Mouse (Mus musculus): ENCODE measurements around the gene Tnfrsf23.
"Not testable (repeated sequence)": the region's sequence is repeated elsewhere in the genome, so short reads cannot be mapped to it uniquely, and the experiment has no call there.

The Tnfrsf23 gene

DNA sequence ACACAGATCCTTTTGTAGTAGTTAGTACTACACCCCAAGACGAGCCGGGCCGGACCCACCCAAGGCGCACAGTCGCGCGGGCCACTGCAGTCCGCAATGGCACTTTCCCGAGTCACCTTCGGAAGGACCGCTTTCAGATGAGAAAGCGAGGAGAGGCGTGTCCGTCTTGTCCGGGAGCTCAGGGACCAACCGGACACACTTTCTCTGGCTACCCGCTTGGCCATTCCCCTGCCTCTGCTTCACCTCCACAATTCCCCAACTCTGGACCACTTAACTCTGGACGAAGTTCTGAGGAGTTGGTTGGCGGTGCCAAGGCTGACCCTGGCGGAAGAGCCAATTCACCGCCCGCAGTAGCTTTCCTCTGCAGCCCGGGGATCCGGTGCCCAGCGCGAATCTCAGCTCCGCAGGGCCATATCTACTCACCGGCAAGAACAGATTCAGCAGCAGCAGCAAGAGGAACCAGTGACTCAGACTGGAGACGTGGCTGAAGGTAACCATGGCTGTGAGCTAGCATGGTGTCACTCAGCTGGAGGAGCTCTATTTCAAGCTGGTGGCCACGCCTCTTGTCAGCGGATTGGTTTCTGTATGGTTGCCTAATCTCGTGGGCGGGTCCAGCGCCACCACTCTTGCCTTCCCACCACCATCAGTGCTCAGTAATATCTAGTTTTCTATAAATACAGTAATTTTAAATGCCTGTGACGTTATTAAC, at the start of gene Tnfrsf23:
TSS of gene Tnfrsf23 (minus strand) at position 514 of the 709 bp plus-strand sequence.
- DNase-seq (ENCODE audit: low spot score in 2 of 2): peak; percentile 74 to 84

DNA sequence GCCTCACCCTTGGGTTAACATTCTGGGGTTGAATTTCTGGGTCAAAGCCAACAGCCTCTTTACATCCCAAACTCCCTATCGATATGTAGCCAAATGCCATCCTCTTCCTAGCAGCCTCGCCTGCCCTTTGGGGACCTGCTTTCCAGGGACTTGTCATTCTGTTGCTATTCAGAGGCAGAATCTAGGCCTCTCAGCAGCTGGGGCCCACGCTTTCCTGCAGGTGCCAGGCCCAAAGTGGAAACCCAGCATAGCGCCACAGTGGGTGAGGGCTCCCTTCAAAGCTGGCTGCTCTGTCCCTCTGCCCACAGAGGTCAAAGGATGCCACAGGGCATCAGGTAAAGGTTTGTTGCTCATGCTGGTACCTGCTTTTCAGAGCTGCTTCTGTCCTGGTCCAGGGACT, 48.1 kb upstream of the Tnfrsf23 start:
- no peak for DNase-seq (ENCODE audit: low spot score in 2 of 2)

DNA sequence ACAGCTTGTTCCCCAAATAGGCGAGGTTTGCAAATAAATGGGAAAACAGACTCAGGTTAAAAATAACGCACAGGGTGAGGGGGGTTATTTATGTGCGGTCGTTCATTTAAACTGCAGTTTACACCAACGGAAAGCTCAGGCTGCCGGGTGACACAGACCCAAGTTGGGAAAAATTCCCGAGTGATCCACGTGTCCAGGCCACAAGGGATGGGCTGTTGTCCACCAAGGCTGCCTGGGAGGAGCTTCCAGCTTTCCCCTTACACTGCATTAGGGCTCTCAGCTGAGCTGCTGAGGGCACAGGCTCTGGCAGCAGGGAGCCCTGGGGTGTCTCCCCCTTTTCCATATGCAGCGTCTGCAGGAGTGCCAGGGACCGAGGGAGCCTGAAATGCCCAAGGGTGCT, 44.2 kb upstream of the Tnfrsf23 start:
- DNase-seq (ENCODE audit: low spot score in 2 of 2): peak in 1 of 2 experiments; percentile 41

DNA sequence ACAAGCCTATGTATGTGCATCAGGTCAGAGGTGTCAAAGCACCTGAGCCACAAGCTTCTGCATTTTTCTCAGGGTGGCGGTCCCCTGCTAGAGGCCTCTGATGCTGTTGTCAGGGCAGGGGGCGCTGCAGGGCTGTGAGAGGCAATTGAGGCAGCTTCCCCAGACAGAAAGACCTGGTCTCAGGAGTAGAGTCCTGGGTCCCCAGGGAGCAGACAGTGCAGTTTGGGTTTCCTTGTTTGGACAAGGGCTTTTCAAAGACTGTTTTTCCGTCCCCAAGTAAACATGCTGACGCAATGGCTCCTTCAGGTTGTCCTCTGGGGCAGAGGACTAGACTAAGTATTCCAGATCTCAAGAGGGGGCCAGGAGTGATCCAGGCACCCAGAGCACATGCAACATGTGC, 40.7 kb upstream of the Tnfrsf23 start:
- no peak for DNase-seq (ENCODE audit: low spot score in 2 of 2)

DNA sequence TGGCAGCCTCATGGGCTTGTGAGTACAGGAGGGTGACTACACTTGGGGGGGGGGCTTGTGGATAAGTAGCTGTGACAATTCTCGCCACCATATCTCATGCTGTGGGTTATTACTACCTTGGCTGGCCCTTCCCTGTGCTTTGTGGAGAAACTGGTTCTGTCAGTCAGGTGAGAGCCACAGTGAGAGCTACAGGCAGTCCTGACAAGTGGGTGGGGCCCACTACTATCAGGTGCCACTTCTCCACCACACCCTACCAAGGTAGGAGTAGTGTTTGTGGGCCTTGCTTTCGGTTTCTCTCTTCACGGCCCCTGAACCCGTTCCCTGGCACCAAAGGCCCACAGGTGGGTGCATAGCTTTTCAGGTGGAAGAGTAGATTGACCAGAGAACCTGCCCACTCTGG, 38.2 kb upstream of the Tnfrsf23 start:
- peak; percentile 44 to 66 for DNase-seq (ENCODE audit: low spot score in 2 of 2)

DNA sequence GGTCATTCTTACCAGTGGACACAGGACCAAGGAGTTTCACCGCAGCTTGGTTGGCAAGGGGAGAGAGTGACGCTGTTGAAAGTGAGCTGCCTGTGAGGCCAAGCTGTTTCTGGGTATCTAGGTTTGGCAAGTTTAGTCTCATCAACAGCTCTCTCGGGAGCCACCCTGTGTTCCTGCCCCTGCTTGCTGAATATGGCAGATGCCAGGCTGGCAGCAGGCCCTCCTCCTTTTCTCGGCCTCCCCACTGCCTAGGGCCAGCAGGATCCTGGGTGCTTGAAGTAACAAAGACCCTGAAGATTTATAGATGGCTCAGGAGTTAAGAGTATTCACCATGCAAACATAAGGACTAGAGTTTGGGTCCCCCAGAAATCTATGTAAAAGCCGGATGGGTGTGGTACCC, 37.0 kb upstream of the Tnfrsf23 start:
- DNase-seq (ENCODE audit: low spot score in 2 of 2): peak in 1 of 2 experiments; percentile 32

DNA sequence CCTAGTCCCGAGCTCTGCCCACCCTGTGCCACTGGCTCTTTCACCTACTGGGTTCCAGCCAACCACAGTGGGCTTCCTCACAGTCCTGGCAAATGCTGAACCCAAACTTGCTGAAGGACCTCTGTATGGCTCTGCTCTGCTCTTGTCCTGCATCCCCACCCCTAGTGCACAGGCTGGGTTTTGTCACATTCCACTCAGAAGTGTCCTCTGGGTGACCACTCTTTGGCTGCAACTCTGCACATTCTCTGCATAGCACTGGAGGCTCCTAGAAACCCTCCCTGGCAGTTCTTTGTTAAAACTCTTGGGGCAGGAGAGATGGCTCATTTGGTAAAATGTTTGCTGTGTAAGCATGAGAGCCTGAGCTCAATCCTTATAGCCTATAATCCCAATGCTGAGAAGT, 32.1 kb upstream of the Tnfrsf23 start:
- no peak for DNase-seq (ENCODE audit: low spot score in 2 of 2)

DNA sequence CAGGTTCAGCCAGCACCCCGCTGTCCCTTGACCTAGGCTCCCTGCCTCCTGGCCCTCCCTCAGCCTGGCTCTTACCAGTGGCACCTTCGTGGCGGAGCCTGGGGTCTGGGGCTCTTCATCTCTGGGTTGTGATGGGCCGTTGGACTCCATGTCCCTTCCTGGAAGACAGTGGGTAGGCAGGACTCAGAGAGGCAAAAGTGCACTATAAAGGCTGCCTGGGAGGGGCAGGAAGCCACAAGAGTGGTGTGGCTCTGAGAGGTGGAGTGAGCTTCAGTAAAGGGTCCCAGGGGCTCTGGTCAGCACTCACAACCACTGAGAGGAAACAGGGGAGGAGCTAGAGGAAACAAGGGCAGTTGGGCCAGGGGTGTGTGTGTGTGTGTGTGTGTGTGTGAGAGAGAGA, 27.7 kb upstream of the Tnfrsf23 start:
- no peak for DNase-seq (ENCODE audit: low spot score in 2 of 2)

DNA sequence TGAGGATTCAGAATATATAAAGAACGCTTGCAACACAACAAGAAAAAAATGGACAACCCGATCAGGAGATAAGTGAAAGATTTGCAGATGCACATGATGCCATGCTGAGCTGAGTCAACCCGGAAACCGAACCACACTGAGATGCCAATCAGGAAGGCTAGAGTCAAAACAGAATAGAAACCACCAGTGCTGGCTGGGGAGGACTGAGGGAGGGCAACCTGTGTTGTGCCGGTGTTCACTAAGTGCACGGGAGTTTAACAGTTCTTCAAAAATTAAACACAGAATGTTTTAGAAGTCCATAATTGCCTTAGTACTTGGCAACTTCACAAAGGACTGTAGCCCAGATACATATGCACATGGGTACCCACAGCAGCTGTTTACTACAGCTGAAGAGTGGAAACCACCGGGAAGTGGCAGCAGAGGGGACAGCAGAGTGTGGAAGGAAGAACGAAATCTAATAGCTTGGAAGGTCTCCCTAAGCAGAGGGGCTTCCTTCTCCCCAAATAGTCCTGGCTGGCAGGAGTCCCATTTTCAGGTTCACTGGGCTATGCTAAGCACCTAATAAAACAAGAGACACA, 27.2 kb upstream of the Tnfrsf23 start:
- DNase-seq (ENCODE audit: low spot score in 2 of 2): no peak

DNA sequence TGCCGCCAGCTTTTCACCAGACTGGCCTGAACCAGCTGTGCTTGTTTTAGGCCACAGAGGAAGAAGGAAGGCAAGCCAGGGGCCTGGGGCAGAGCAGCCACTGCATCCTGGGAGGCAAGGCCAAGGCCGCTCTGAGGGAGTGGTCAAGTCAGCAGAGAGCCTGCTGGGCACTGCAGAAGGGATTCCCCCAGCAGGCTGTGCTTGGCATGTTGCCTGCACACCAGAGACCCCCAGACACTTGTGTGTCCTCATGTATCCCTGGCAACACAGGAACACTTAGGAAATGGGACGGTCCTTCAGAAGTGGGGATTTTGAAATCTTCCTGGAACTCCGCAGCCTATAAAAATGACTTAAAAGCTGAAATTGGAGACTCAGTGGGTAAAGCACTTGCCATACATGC, 26.4 kb upstream of the Tnfrsf23 start:
- peak in 1 of 2 experiments; percentile 13 for DNase-seq (ENCODE audit: low spot score in 2 of 2)

DNA sequence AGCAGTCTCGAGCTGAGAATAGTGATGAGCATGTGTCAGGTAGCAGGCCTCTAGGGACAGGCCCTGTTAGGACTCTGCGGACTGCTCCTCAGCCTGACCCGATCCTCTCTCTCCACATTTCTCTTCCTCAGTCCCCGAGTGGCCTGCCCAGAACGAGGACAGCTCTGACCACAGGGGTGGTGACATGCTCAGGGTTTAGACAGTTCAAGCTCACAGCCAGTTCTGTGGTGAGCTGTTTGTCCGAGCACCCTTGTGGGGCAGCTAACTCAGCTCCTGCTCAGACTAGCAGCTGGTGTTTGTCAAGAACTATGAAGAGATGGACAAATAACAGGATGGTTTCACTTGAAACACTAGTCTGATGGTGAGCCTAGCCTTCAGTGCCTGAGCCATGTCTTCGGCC, 25.7 kb upstream of the Tnfrsf23 start:
- DNase-seq (ENCODE audit: low spot score in 2 of 2): no peak

DNA sequence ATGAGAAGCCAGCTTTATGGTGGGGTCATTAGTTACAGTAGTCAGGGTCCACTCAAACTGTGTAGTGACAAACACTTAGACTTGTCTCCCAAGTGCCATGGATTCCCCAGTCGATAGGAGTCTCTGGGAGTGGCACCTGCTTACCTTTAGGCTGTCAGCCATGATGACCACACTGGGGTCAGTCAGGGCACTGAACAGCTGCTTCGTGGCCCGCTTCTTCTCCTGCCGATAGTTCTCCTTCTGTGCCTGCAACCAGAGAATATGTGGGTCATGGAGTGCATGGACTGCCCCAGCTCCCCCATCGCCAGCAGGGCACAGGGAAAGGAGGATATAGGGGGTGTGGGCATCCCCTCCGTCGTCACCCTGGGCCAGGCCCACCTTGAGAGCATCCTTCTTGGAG, 23.7 kb upstream of the Tnfrsf23 start:
- DNase-seq (ENCODE audit: low spot score in 2 of 2): no peak

DNA sequence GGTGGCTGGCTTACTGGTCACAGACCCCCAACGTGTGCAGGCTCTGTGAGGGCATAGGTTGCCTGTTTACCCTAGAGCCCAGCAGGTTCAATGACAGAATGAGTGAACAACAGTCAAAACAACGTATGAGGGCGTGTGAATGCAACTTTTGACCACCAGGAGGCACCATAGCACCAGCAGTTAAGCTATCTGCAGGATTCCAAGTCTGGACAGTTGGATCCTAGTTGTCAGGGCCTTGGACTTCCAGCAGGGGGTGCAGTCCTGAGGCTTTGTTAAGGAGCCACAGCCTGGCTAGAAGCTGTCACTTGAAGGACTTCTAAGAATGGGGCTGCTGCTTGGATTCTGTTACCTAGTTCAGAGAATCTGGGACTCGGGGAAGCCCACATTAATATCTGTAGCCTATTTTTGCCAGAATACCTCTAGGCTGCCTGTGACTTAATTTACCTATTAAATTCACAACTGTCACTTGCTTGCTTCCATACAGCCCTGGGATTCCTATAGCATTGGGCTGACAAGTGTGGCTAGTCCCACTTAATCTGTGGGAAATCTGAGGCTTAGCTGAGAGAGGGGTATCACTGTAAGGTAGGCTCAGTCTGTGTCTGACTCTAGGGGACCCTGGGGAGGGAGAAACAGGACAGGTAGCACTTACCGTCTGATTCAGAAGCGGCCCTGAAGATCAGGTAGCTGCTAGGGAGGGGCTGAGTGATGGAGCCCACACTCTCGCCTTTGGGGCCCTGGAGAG, 21.2 kb upstream of the Tnfrsf23 start:
- DNase-seq (ENCODE audit: low spot score in 2 of 2): peak; percentile 88 to 92

DNA sequence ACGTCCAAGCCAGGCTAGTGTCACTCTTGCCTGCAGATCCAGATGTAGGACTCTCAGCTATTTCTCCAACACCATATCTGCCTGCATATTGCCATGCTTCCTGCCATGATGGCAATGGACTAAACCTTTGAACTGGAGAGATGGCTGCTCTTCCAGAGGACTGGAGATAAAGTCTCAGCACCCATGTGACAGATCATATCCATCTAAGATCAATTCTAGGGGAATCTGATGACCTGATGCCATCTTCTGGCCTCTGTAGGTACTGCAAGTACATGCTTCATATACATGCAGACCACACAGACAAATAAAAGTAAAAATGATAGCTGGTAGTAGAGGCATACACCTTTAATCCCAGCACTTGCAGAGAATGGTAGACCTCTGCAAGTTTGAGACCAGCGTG, 10.5 kb upstream of the Tnfrsf23 start:
- no peak for DNase-seq (ENCODE audit: low spot score in 2 of 2)

DNA sequence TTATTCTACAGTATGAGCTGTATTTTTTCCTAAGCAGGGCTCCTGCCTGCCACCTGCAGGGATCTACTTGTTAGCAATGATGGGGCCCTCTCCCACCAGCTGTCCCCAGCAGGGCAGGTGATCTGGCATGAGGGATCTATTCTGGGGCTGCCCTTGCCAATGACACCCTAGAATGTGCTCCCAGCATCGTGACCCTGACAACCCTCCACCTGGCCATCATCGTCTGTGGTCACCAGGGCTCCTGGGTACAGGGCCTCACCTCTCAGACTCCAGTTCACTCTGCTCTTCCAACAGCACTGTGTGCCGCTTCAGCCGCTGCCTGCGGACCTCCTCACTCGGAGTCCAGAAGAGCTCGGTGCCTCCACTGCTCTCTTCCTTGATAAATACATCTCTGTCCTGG, 8.9 kb upstream of the Tnfrsf23 start:
- DNase-seq (ENCODE audit: low spot score in 2 of 2): no peak

DNA sequence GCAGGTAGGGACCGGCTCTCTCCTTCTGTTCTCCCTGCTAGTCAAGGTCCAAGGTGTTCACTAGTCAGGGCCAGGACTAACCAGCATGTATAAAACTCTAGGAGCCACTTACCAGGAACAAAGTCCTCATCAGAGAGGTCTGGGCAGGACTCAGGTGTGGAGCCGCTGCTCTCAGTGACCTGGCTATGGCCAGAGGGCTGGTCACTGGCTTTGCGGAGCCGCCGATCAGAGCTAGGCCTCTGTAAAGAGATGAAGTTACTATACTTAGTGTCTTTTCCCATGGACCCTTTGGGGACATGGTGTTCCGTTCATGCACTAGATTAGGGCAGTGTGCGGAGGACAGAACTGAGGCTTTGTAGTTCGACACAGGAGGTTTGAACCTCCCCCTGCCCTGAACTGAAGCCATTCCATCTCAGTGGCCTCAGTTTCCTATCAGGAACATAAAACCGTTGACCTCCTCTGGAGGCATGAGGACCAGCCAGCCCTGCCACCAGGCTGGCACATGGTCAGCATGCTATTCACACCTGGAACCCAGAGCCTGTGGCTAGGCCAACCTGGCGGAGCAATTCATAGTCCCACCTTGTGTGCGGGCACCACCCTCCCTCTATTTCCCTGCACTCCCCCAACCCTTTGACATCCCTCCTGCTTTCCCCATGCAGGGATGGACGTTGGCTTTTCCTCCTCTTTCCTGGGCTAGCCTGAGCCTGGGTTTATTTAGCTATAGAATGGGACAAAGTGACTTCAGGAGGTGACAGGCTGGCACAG, 7.3 kb upstream of the Tnfrsf23 start:
- DNase-seq (ENCODE audit: low spot score in 2 of 2): no peak

DNA sequence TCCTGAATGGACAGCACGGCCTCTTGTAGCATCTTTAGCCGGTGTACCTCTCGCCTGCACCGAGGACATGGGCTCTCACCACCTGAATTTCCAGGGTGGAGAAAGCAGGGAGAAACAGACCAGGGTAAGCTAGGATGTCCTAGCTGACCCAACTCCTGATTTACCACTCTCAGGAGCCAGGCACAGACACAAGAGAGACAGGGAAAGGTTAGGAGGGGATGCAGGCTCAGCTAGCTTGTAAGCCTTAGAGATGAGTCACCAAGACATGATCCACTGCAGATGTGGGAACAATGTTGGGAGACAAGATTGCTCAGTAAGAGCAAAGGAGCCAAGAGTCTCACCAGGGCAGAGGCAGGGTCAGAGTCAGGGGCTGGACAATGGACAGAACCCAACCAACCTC, 6.2 kb upstream of the Tnfrsf23 start:
- DNase-seq (ENCODE audit: low spot score in 2 of 2): no peak

DNA sequence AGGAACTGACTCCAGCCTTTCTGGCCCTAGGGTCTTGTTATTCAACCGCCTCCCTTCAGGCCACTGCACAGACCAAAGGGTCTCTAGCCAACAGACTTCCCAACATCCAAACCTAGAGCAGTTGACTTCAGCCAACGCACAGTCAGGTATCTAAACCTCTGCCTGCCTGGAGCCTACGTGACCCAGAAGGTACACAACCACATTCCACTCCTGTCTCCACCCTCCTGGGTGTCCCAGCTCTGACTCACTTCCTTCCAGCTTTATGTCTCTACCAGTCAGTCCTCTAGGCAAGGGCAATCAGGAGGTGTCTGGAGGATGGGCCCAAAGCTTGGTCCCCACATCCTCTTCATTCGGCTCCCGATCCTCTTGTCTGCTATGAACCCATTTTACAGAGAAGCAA, 5.5 kb upstream of the Tnfrsf23 start:
- no peak for DNase-seq (ENCODE audit: low spot score in 2 of 2)

DNA sequence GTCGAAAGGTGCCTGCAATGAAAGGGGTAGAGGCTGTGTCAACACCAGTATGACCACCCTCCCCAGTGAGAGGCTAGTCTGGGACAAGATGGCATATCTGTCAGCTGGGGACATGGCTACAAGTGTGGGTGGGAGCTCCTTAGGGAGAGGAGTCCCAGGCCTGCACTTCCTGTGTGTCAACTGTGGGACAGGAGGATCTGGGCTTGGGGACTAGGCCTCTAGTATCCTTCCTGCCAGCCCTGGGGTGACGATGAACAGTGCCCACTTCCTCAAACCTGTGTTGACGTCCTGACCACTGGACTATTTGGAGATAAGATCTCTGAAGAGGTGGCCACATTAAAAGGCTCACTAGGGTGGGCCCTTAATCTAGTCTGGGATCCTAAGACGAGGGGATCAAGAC, 4.3 kb upstream of the Tnfrsf23 start:
- DNase-seq (ENCODE audit: low spot score in 2 of 2): no peak

DNA sequence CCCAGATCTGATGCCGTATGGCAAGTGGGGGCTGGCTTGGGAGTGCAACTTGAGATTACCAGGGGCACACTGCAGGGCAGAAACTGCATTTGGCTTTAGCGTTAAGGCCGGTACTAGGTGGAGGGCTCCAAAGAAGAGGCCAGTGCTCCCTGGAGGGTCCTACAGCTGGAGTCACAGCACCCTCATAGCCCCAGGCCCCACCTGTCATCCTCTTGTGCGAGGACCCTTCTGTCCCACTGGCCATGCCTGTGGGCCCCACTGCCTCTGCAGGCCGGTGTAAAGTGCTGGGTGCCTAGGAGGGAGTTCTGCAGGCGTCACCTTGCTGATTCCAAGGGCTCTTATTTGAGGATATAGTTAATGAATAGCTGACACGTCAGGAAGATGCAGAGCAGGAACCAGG, 3.8 kb upstream of the Tnfrsf23 start:
- no peak for DNase-seq (ENCODE audit: low spot score in 2 of 2)

DNA sequence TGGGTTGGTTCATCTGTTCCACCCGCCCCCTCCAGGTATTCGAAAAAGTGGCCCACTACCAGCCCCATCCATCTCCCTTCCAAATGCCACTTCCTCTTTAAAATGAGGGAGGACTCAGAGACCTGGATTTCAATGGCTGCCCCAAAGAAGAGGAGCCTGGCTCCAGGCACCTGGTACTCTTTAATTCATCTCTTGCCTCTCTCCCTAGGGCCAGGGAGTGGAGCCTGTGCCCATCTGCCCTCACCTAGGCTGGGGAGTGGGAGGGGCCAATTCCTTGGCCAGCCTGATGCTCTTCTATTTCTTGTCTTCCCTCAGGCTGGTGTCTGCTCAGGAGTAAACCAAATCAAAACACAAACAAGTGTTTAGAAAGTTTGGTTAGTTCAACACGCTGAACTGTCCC, 1.0 kb upstream of the Tnfrsf23 start:
- DNase-seq (ENCODE audit: low spot score in 2 of 2): not testable (repeated sequence)

DNA sequence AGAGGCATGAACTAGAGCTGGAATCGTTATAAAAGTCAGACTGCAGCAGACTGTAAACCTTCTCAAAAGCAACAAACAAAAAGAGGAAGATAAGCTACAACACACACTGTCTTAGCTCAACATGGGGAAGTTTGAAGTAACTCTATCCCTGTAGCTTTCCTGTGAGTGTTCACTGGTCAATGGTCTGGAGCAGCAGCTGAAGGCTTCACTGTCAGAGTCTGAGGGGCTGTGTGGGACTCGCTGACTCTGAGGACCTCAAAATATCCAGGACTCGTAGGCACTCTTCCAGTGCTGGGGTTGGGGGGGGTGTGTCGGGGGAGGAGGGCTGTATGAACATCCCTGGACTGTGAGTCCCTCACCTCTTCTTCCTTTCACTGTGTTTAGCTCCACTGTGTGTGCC, 519 bp upstream of the Tnfrsf23 start:
- not testable (repeated sequence) for DNase-seq (ENCODE audit: low spot score in 2 of 2)

All from urinary bladder, postnatal 36 days (tissue).